Mouse (Mus musculus): ENCODE results near the gene Anapc2. TPM values are rescaled to one million over a fixed set of nuclear protein-coding genes. Genes with fewer than 3 reads are reported as not detected.

Gene Anapc2
- polyA plus RNA-seq, 1 experiment from 2014 or later, result 110 TPM

DNA sequence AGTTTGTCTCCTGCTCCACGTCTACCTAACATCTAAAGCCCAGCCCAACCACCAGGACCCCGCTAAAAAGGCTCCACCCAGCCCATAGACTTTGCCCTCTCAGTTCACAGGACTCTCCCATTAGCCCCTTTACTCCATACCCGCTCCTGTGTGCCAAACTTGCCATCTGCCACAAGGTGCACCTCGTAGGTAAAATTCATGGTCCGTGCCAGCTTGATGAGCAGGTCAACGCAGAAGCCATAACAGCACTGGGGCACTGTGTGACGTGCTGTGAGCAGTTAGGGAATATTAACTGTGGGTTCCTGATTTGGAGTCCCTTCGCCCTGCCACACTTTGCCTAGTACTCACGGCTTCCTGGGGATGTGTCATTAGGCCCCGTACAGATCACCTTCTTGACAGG is 25.8 kb downstream of the Anapc2 start:
- 80% methylated on average over 10 of the region's 10 CpGs for WGBS
- H3K4me1 ChIP-seq (ENCODE audit: control insufficient read depth, insufficient read depth, low read length), result no peaks in the 10 kb centered on the region
- H3K4me3 ChIP-seq (ENCODE audit: low read depth, low read length), result no peak overlapping the region
- no peak overlapping the region for H3K27ac ChIP-seq (ENCODE audit: low read depth, low read length)
- no peaks in the 10 kb centered on the region for H3K9me3 ChIP-seq (ENCODE audit: control insufficient read depth, low read length)
- peaks cover 17% of the 10 kb centered on the region for H3K27me3 ChIP-seq (ENCODE audit: control insufficient read depth, insufficient read depth, low read length)
- peaks cover 13% of the 10 kb centered on the region for H3K36me3 ChIP-seq (ENCODE audit: control insufficient read depth, insufficient read depth, low read length)
- H3K4me2 ChIP-seq (ENCODE audit: low read depth, low read length), result no peak overlapping the region
- ATAC-seq (ENCODE audit: low read depth), result no peak
- H3K9ac ChIP-seq (replicated peaks; ENCODE audit: low read depth, low read length), result no peak overlapping the region

DNA sequence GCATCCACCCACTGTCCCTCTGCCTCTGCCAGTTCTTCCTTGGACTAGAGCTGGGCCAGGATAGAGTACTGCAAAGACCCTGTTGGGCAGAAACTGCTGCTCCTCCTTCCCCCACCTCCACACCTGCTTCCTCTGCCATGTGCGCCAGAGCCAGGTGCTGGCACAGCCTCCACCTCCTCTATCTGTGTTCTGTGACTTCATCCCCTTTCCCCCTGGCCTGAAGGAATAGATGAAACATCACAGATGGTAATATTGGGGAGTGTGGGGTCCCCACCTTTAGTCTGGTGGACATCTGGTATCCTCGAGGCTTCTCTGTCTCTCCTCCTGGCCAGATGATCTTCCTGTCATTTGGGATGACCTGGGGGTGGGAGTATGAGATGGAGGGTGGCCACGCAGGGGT is 31.2 kb downstream of the Anapc2 start:
- 76% methylated on average over 3 of the region's 3 CpGs for WGBS
- H3K4me3 ChIP-seq (ENCODE audit: low read depth, low read length), result no peak overlapping the region
- no peak overlapping the region for H3K4me2 ChIP-seq (ENCODE audit: low read depth, low read length)
- no peak overlapping the region for H3K27ac ChIP-seq (ENCODE audit: low read depth, low read length)
- no peaks in the 10 kb centered on the region for H3K4me1 ChIP-seq (ENCODE audit: control insufficient read depth, insufficient read depth, low read length)
- peaks cover 22% of the 10 kb centered on the region for H3K27me3 ChIP-seq (ENCODE audit: control insufficient read depth, insufficient read depth, low read length)
- no peak for ATAC-seq (ENCODE audit: low read depth)
- H3K36me3 ChIP-seq (ENCODE audit: control insufficient read depth, insufficient read depth, low read length), result peaks cover 6% of the 10 kb centered on the region
- H3K9ac ChIP-seq (replicated peaks; ENCODE audit: low read depth, low read length), result 0 out of 2 replicates have a peak overlapping the region, but pooled peaks have one; percentile 2
- H3K9me3 ChIP-seq (ENCODE audit: control insufficient read depth, low read length), result no peaks in the 10 kb centered on the region

DNA sequence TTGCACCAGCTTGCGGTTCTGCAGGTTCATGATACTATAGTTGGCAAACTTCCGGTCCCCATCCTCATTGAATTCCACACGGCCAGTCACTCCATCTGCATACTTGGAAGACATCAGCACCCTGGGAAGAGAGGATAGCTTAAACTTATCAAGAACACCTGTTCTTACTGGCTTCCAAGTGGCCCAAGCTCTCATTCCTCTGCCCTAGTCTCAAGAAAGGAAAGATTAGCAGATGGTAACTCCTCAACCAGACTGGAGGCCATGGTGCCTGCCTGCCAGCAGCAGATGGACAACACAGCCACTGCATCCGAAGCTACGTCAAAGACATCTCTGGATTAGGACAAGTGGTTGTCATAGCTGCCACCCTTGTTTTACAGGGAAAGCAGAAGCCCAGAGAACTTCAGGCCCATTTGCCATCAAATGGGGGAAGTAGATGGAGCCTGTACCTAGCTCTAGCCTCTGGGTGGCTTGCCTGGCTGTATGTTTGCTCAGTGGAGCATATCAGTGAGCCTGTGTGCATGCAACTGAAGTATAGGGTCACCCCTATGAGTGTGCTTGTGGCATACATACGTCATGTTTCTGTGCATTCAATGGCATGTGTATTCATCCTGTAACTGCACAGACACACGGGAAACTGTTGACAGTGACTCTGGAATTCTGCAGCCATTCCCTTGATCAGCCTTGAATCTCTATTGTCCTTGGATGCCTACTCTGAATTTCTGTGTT is 31.8 kb downstream of the Anapc2 start:
- Histone ChIP-seq H3K9me3 (ENCODE audit: control insufficient read depth, low read length) (no peaks in the 10 kb centered on the region), H3K4me2 (ENCODE audit: low read depth, low read length) (peak overlapping the region; percentile 52), H3K27me3 (ENCODE audit: control insufficient read depth, insufficient read depth, low read length) (peaks cover 27% of the 10 kb centered on the region), H3K4me3 (ENCODE audit: low read depth, low read length) (no peak overlapping the region), H3K4me1 (ENCODE audit: control insufficient read depth, insufficient read depth, low read length) (no peaks in the 10 kb centered on the region), H3K9ac (replicated peaks; ENCODE audit: low read depth, low read length) (no peak overlapping the region), H3K27ac (ENCODE audit: low read depth, low read length) (no peak overlapping the region), H3K36me3 (ENCODE audit: control insufficient read depth, insufficient read depth, low read length) (peaks cover 10% of the 10 kb centered on the region)
- WGBS, result 77% methylated on average over 7 of the region's 7 CpGs
- ATAC-seq (ENCODE audit: low read depth), result no peak

DNA sequence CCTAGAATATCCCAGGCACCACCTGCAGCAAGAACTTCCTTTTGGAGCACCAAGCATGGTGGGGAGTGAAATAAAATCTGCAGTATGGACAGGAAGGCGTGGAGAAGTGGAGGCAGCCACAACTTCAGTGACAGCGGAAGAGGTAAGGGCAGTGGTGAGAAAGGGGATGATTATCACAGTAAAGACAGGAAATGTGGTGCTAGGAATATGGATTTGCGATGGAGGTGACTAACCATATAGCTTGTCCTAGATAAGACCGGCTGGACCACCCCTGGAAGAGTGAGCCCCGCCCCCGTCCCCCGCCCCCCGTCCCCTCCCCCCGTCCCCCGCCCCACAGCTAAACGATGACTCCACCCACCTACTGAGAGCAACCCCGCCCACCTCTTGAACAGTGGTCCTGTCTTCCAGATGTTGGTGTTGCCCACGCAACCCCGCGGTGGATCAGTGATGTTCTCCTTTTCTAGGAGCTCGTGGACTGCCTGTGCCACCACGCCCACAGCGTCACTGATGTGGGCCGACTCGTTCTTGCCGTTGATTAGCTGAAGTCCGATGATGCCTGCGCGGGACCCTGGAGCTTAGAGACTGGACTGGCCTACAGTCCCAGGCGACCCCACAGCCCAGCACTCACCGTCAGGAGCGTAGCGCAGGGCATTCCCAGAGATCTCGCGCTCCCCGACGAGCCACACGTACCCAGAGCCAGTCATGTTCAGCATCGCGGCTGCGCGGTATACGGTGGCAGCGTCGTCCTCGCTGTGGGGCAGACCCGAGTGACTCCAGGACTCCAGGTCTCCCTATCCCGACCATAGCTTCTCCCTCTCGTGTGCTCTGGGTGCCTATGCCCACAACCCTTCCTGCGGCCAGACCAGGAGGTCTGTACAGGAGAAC is 32.6 kb downstream of the Anapc2 start:
- Histone ChIP-seq H3K4me2 (ENCODE audit: low read depth, low read length) (peak overlapping the region; percentile 52), H3K27me3 (ENCODE audit: control insufficient read depth, insufficient read depth, low read length) (peaks cover 29% of the 10 kb centered on the region), H3K4me3 (ENCODE audit: low read depth, low read length) (peak overlapping the region; percentile 38), H3K9me3 (ENCODE audit: control insufficient read depth, low read length) (no peaks in the 10 kb centered on the region), H3K36me3 (ENCODE audit: control insufficient read depth, insufficient read depth, low read length) (peaks cover 11% of the 10 kb centered on the region), H3K4me1 (ENCODE audit: control insufficient read depth, insufficient read depth, low read length) (no peaks in the 10 kb centered on the region), H3K27ac (ENCODE audit: low read depth, low read length) (0 out of 2 replicates have a peak overlapping the region, but pooled peaks have one; percentile 12), H3K9ac (replicated peaks; ENCODE audit: low read depth, low read length) (peak overlapping the region; percentile 13; the same call in 1 of the 2 replicates)
- WGBS, result 2% methylated on average over 42 of the region's 45 CpGs
- peak; percentile 81 for ATAC-seq (ENCODE audit: low read depth)

DNA sequence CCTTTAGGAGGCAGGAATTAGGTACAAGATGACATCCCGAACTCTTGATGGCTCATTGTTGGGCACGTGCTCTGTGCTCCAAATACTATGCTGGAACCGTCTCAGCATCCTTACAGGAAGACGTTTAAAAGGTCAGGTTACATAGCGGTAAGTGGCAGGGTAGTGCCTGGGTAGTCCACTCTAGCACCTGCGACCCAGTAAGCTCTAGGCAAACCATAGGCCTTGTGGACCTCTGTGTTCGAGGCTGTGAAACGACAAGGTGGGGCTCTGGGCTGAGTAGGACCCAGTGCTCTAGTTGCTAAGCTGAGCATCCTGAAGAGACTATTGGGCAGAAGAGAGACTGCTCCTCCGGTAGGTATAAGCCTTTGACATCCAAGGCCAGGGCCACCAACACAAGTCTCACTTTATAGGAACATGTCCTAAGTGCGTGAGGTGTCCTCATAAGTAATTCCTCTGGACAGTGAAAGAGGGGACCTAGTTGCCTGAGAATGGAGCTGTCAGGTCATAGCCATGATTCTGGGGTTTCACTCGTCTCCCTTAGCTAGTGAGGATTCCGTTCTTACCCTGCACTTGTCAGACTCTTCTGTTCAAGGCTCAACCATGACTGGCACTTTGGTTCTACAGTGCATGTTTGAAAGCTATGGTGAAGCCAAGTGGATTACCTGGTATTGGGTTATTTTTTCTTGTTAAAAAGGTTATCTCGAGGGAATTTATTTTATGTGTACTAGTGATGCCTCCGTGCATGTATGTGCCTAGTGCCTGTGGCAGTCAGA is 33.5 kb downstream of the Anapc2 start:
- Histone ChIP-seq H3K4me3 (ENCODE audit: low read depth, low read length) (peak overlapping the region; percentile 38), H3K27me3 (ENCODE audit: control insufficient read depth, insufficient read depth, low read length) (peaks cover 37% of the 10 kb centered on the region), H3K9me3 (ENCODE audit: control insufficient read depth, low read length) (no peaks in the 10 kb centered on the region), H3K27ac (ENCODE audit: low read depth, low read length) (0 out of 2 replicates have a peak overlapping the region, but pooled peaks have one; percentile 12), H3K4me2 (ENCODE audit: low read depth, low read length) (peak overlapping the region; percentile 52), H3K9ac (replicated peaks; ENCODE audit: low read depth, low read length) (peak overlapping the region; percentile 13; the same call in 1 of the 2 replicates), H3K4me1 (ENCODE audit: control insufficient read depth, insufficient read depth, low read length) (no peaks in the 10 kb centered on the region), H3K36me3 (ENCODE audit: control insufficient read depth, insufficient read depth, low read length) (peaks cover 15% of the 10 kb centered on the region)
- peak; percentile 23; the same call in 1 of the 2 replicates for ATAC-seq (ENCODE audit: low read depth)
- 52% methylated on average over 14 of the region's 14 CpGs for WGBS

DNA sequence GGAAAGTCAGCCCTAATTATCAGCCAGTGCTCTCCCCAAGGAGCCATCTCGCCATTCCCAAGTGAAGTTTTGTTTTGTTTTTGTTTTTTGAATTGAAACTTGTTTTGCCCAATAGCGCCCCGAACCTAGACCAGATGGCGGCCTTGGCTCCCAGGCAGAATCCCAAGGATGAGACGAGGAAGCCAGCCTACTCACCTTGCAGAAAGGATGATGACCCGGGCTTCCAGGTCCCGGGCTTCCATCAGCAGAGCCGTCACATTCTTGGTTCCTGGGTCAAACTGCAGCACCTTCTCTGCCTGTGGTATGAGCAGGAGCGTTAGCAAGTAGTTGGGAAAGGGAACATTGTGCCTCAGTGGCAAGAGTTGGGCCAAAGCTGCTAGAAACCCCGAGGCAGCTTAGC is 37.9 kb downstream of the Anapc2 start:
- H3K36me3 ChIP-seq (ENCODE audit: control insufficient read depth, insufficient read depth, low read length), result peaks cover 14% of the 10 kb centered on the region
- ATAC-seq (ENCODE audit: low read depth), result no peak
- 52% methylated on average over 10 of the region's 10 CpGs for WGBS

DNA sequence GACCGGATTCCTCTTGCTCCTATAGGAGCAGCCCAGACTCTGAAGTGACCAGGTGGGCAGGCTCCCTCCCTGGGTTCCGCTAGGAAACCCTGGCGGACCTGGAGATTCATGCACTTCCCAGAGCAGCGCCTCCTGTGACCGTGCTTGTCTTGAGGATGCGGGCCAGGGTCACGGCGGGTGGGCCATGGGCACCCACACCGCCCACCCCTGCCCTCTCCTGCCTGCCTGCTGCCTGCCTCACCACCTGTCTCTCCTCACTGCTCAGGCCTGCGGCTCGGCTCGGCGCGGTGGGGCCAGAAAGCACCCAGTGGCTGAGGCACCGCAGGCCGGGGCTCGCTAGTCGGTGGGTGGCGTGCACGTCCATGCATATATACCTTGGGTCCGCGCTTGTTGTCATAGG is 38.7 kb downstream of the Anapc2 start:
- Histone ChIP-seq H3K36me3 (ENCODE audit: control insufficient read depth, insufficient read depth, low read length) (peaks cover 14% of the 10 kb centered on the region), H3K9me3 (ENCODE audit: control insufficient read depth, low read length) (no peaks in the 10 kb centered on the region), H3K4me2 (ENCODE audit: low read depth, low read length) (no peak overlapping the region), H3K4me3 (ENCODE audit: low read depth, low read length) (no peak overlapping the region), H3K4me1 (ENCODE audit: control insufficient read depth, insufficient read depth, low read length) (no peaks in the 10 kb centered on the region), H3K27ac (ENCODE audit: low read depth, low read length) (no peak overlapping the region), H3K9ac (replicated peaks; ENCODE audit: low read depth, low read length) (no peak overlapping the region), H3K27me3 (ENCODE audit: control insufficient read depth, insufficient read depth, low read length) (peaks cover 72% of the 10 kb centered on the region)
- no peak for ATAC-seq (ENCODE audit: low read depth)
- 3% methylated on average over 22 of the region's 22 CpGs for WGBS

More for the DNA sequence above, 37.9 kb downstream of the Anapc2 start:
- Histone ChIP-seq H3K4me1 (ENCODE audit: control insufficient read depth, insufficient read depth, low read length) (no peaks in the 10 kb centered on the region), H3K4me2 (ENCODE audit: low read depth, low read length) (no peak overlapping the region), H3K27me3 (ENCODE audit: control insufficient read depth, insufficient read depth, low read length) (peaks cover 68% of the 10 kb centered on the region), H3K27ac (ENCODE audit: low read depth, low read length) (no peak overlapping the region), H3K9ac (replicated peaks; ENCODE audit: low read depth, low read length) (no peak overlapping the region), H3K9me3 (ENCODE audit: control insufficient read depth, low read length) (no peaks in the 10 kb centered on the region), H3K4me3 (ENCODE audit: low read depth, low read length) (no peak overlapping the region)

DNA sequence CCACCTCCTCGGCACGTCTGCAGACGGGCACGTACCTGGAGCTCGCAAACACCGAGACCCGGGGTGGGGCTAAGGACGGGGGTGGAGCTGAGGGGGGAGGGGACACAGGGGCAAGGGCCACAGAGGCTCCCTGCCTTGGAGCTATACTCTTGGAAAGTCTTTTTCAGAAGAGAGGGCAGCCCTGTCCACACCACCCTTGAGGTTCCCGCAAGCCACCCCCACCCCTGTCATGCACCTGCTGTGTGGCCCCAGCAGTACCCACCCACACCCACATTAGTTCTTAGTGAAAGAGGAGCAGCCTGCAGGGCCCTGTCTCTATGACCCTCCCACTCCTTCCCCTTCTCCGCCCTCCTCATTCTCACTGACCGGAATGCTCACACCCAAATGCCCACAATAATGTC is 39.2 kb downstream of the Anapc2 start:
- Histone ChIP-seq H3K9me3 (ENCODE audit: control insufficient read depth, low read length) (no peaks in the 10 kb centered on the region), H3K4me1 (ENCODE audit: control insufficient read depth, insufficient read depth, low read length) (no peaks in the 10 kb centered on the region), H3K4me2 (ENCODE audit: low read depth, low read length) (no peak overlapping the region), H3K4me3 (ENCODE audit: low read depth, low read length) (no peak overlapping the region), H3K9ac (replicated peaks; ENCODE audit: low read depth, low read length) (no peak overlapping the region), H3K27me3 (ENCODE audit: control insufficient read depth, insufficient read depth, low read length) (peaks cover 77% of the 10 kb centered on the region), H3K36me3 (ENCODE audit: control insufficient read depth, insufficient read depth, low read length) (peaks cover 14% of the 10 kb centered on the region), H3K27ac (ENCODE audit: low read depth, low read length) (no peak overlapping the region)
- ATAC-seq (ENCODE audit: low read depth), result no peak
- WGBS, result 6% methylated on average over 11 of the region's 11 CpGs

Data from neural tube, embryonic 14.5 days (tissue).